Mouse (Mus musculus): ENCODE measurements around the gene Gm20388.

DNA sequence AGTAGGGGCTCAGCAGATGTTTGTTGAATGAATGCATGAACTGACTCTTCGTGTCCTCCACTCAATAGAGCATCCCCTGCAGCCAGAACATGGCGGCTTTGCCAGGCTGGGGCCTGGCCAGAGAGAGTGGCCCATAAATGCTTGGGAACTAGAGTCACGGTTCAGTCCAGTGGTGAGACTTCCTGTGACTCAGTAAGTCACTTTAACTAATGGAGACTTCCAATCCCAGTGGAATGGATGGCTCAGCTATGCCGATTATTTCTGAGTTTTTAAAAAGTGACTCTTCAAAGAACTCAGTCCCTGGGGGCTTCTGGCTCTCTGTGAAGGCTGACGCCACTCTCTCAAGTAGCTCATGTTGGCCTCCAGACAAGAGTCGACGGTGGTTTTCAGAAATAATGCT is 1285.3 kb downstream of the Gm20388 start:
- TF ChIP-seq CTCF (IDR thresholded peaks at IDR 0.05; ENCODE audit: control insufficient read depth, insufficient read depth, low read length) (no peak), POLR2A (IDR thresholded peaks at IDR 0.05; ENCODE audit: borderline replicate concordance, control insufficient read depth, low read depth, low read length) (no peak)

Measured in bone marrow, adult 2 months (tissue).